In genomic region chrX:20548880-20549440, GRCm38 (mm10) we compare ENCODE assay signal across 9 mouse cellular contexts. TPM values are rescaled to one million over a fixed set of nuclear protein-coding genes. Genes with fewer than 3 reads are reported as not detected.
DNase-seq lines count a peak whose midpoint lies in the region; ATAC-seq and TF ChIP-seq lines count a peak whose summit lies in the region.
"Had no signal": no experiment of that assay in that cellular context is flagged by ENCODE, and none has a peak within 500 bp of the region (broad histone marks: within the 10 kb centered on the region; RNA-seq: fewer than 3 reads in every experiment).

No protein-coding gene starts in this region.

- H3K79me2 ChIP-seq in myocyte (ENCODE audit: control insufficient read depth, insufficient read depth), result no peaks in the 10 kb centered on the region

- H3K27ac ChIP-seq in forebrain, embryonic 10.5 days, result no peak overlapping the region
- H3K27ac ChIP-seq in forebrain, embryonic 15.5 days (replicated peaks), result no peak overlapping the region
- H3K27ac ChIP-seq in lung, embryonic 15.5 days, result peak overlapping the region; percentile 94
- H3K27ac ChIP-seq in kidney, embryonic 15.5 days, result peak overlapping the region; percentile 32; the same call in 1 of the 2 replicates
- H3K27ac ChIP-seq: liver, embryonic 14.5 days had no signal

- TF ChIP-seq POLR2A in myocyte (IDR thresholded peaks at IDR 0.05; ENCODE audit: insufficient read length, low read depth), result no peak

- no peak overlapping the region for H3ac ChIP-seq in myocyte (ENCODE audit: control insufficient read depth, insufficient read length)

- no peak for DNase-seq in forebrain, embryonic 10.5 days (ENCODE audit: extremely low spot score, low spot score)
- no peak for DNase-seq in lung, postnatal 14 days
- DNase-seq in cerebellum, postnatal 25 days, result no peak
- DNase-seq in left cerebral cortex, adult 9 months (ENCODE audit: low spot score in 2 of 2), result no peak

- H3K4me2 ChIP-seq in forebrain, embryonic 15.5 days (replicated peaks), result no peak overlapping the region
- peak overlapping the region; percentile 59; the same call in 1 of the 2 replicates for H3K4me2 ChIP-seq in lung, embryonic 15.5 days
- peak overlapping the region; percentile 58 for H3K4me2 ChIP-seq in kidney, embryonic 15.5 days
- H3K4me2 ChIP-seq in myocyte (ENCODE audit: low read depth), result peak overlapping the region; percentile 60

- H3K9me3 ChIP-seq in forebrain, embryonic 10.5 days, result no peaks in the 10 kb centered on the region
- no peaks in the 10 kb centered on the region for H3K9me3 ChIP-seq in forebrain, embryonic 15.5 days
- H3K9me3 ChIP-seq in lung, embryonic 15.5 days, result no peaks in the 10 kb centered on the region
- H3K9me3 ChIP-seq in kidney, embryonic 15.5 days (replicated peaks), result no peaks in the 10 kb centered on the region

- H3K9ac ChIP-seq in forebrain, embryonic 15.5 days (replicated peaks), result no peak overlapping the region
- H3K9ac ChIP-seq in lung, embryonic 15.5 days, result no peak overlapping the region
- no peak overlapping the region for H3K9ac ChIP-seq in kidney, embryonic 15.5 days
- H3K9ac ChIP-seq: liver, embryonic 14.5 days had no signal

- H3K4me1 ChIP-seq in forebrain, embryonic 10.5 days, result peaks cover 7% of the 10 kb centered on the region; the same call in 1 of the 2 replicates
- no peaks in the 10 kb centered on the region for H3K4me1 ChIP-seq in forebrain, embryonic 15.5 days
- H3K4me1 ChIP-seq in lung, embryonic 15.5 days, result peaks cover 10% of the 10 kb centered on the region; the same call in 1 of the 2 replicates
- no peaks in the 10 kb centered on the region for H3K4me1 ChIP-seq in kidney, embryonic 15.5 days

- H3K27me3 ChIP-seq in forebrain, embryonic 10.5 days (ENCODE audit: poor library complexity, severe bottlenecking), result no peaks in the 10 kb centered on the region
- H3K27me3 ChIP-seq in forebrain, embryonic 15.5 days, result no peaks in the 10 kb centered on the region
- no peaks in the 10 kb centered on the region for H3K27me3 ChIP-seq in lung, embryonic 15.5 days
- H3K27me3 ChIP-seq in kidney, embryonic 15.5 days, result no peaks in the 10 kb centered on the region
- no peaks in the 10 kb centered on the region for H3K27me3 ChIP-seq in myocyte (ENCODE audit: control insufficient read depth, insufficient read depth, insufficient read length)

- H3K4me3 ChIP-seq in forebrain, embryonic 10.5 days, result peak overlapping the region; percentile 47; the same call in 1 of the 2 replicates
- H3K4me3 ChIP-seq in forebrain, embryonic 15.5 days, result no peak overlapping the region
- 0 out of 2 replicates have a peak overlapping the region, but pooled peaks have one; percentile 32 for H3K4me3 ChIP-seq in lung, embryonic 15.5 days
- peak overlapping the region; percentile 39; the same call in 1 of the 2 replicates for H3K4me3 ChIP-seq in kidney, embryonic 15.5 days (replicated peaks)
- no peak overlapping the region for H3K4me3 ChIP-seq in myocyte

- 45% methylated on average over 1 of the region's 1 CpGs for WGBS in forebrain, embryonic 10.5 days
- WGBS in forebrain, embryonic 15.5 days, result 54% methylated on average over 1 of the region's 1 CpGs
- WGBS in lung, embryonic 15.5 days, result 0% methylated on average over 1 of the region's 1 CpGs
- WGBS in kidney, embryonic 15.5 days, result 36% methylated on average over 1 of the region's 1 CpGs

- H3K36me3 ChIP-seq in forebrain, embryonic 10.5 days (replicated peaks), result no peaks in the 10 kb centered on the region
- H3K36me3 ChIP-seq in forebrain, embryonic 15.5 days, result no peaks in the 10 kb centered on the region
- H3K36me3 ChIP-seq in lung, embryonic 15.5 days, result no peaks in the 10 kb centered on the region
- no peaks in the 10 kb centered on the region for H3K36me3 ChIP-seq in kidney, embryonic 15.5 days
- H3K36me3 ChIP-seq in myocyte (ENCODE audit: control insufficient read depth, insufficient read depth), result no peaks in the 10 kb centered on the region

- ATAC-seq in forebrain, embryonic 15.5 days (replicated peaks), result no peak
- ATAC-seq in lung, embryonic 15.5 days (ENCODE audit: borderline replicate concordance, extremely low read depth, low FRiP score, low TSS enrichment), result peak; percentile 19; the same call in 1 of the 2 replicates
- peak; percentile 71; the same call in 1 of the 2 replicates for ATAC-seq in kidney, embryonic 15.5 days (replicated peaks; ENCODE audit: low FRiP score)

TF ChIP-seq in myocyte, 11 proteins besides CTCF, POLR2A, EP300 and RAD21:
- TF ChIP-seq TCF3 (IDR thresholded peaks at IDR 0.05; ENCODE audit: insufficient read length, low read depth) (no peak), TCF12 (IDR thresholded peaks at IDR 0.05; ENCODE audit: insufficient read depth, poor library complexity, severe bottlenecking) (no peak), REST (IDR thresholded peaks at IDR 0.05; ENCODE audit: insufficient read depth, insufficient read length) (no peak), MYOD1 (IDR thresholded peaks at IDR 0.05; ENCODE audit: control insufficient read depth in 1 of 3, insufficient read length in 2 of 3, low read depth in 2 of 3) (no peak), POLR2AphosphoS2 (IDR thresholded peaks at IDR 0.05; ENCODE audit: insufficient read length, low read depth) (no peak), USF1 (IDR thresholded peaks at IDR 0.05; ENCODE audit: low read depth) (no peak), MYOG (IDR thresholded peaks at IDR 0.05; ENCODE audit: control insufficient read depth in 1 of 3, insufficient read depth in 1 of 3, insufficient read length in 2 of 3, low read depth in 2 of 3) (no peak), SRF (IDR thresholded peaks at IDR 0.05; ENCODE audit: control insufficient read depth, insufficient read length, low read depth) (no peak), CEBPB (IDR thresholded peaks at IDR 0.05; ENCODE audit: insufficient read depth, poor library complexity, severe bottlenecking) (no peak), E2F4 (IDR thresholded peaks at IDR 0.05; ENCODE audit: insufficient read depth) (no peak), MAX (IDR thresholded peaks at IDR 0.05; ENCODE audit: low read depth) (no peak)
TF ChIP-seq in myocyte: peak in this region for 0.

RNA-seq across cellular contexts. Expression of gene Rgn, which starts 0.6 kb away (rescaled TPM):
- 0.16 and 0.17 TPM in 2 replicates for polyA plus RNA-seq in forebrain, embryonic 10.5 days (2016; fragmentation: Nextera tagmentation; extraction: Ambion mirVana)
- 0.24 and 0.49 TPM in 2 replicates for polyA plus RNA-seq in forebrain, embryonic 15.5 days (2015; fragmentation: Nextera tagmentation; extraction: Ambion mirVana)
- polyA plus RNA-seq in lung, embryonic 15.5 days (2015; fragmentation: Nextera tagmentation; extraction: Ambion mirVana), result 2.0 and 3.0 TPM in 2 replicates
- 8.3 and 9.7 TPM in 2 replicates for polyA plus RNA-seq in kidney, embryonic 15.5 days (2015; fragmentation: Nextera tagmentation; extraction: Ambion mirVana)
- polyA plus RNA-seq in myocyte (2012; fragmentation: generic; extraction: Trizol), result not detected

Comparison
In these comparisons a context has a peak if more than half of its experiments do, and no peak if none do; other contexts are left out.
1. H3K4me3 ChIP-seq: peak in forebrain, embryonic 10.5 days (single experiment), lung, embryonic 15.5 days (single experiment) and kidney, embryonic 15.5 days (single experiment); none in forebrain, embryonic 15.5 days (single experiment) and myocyte (single experiment).
2. H3K27ac ChIP-seq: peak in lung, embryonic 15.5 days (single experiment) and kidney, embryonic 15.5 days (single experiment); none in forebrain, embryonic 10.5 days (single experiment) and forebrain, embryonic 15.5 days (single experiment).